Mouse (Mus musculus) ES-Bruce4 (cell line): ENCODE data around the gene Szt2. TPM values are rescaled to one million over a fixed set of nuclear protein-coding genes. Genes with fewer than 3 reads are reported as not detected.

ENCODE experiments used
- H3K27ac ChIP-seq: 2 replicates; pipeline ENCODE4 v1.5.1; 2012; ENCODE audit warnings: low read length, inconsistent platforms; ENCODE audit not compliant: insufficient read depth
- H3K27me3 ChIP-seq: 2 replicates; pipeline ENCODE4 v1.6.1; 2012; ENCODE audit warnings: mild to moderate bottlenecking, low read length, inconsistent platforms; ENCODE audit not compliant: control insufficient read depth, poor library complexity, insufficient read depth, severe bottlenecking
- H3K36me3 ChIP-seq: 2 replicates; pipeline ENCODE4 v1.6.1; 2012; ENCODE audit warnings: inconsistent platforms, mild to moderate bottlenecking, low read length, moderate library complexity; ENCODE audit not compliant: control insufficient read depth, poor library complexity, insufficient read depth, severe bottlenecking
- H3K4me1 ChIP-seq: one replicate; pipeline ENCODE4 v1.8.1; 2011; ENCODE audit warnings: low read length; ENCODE audit not compliant: control insufficient read depth, insufficient read depth
- H3K4me3 ChIP-seq: 2 replicates; pipeline ENCODE4 v1.5.1; 2011; ENCODE audit warnings: low read depth, mild to moderate bottlenecking, low read length
- H3K9ac ChIP-seq: 2 replicates; pipeline ENCODE4 v1.6.1; 2012; ENCODE audit warnings: low read depth, mild to moderate bottlenecking, inconsistent platforms; ENCODE audit not compliant: poor library complexity, severe bottlenecking
- H3K9me3 ChIP-seq: replicated peaks from 2 replicates; pipeline ENCODE4 v1.6.1; 2012; ENCODE audit warnings: mild to moderate bottlenecking, low read length, inconsistent platforms; ENCODE audit not compliant: control insufficient read depth, poor library complexity, insufficient read depth, severe bottlenecking
- CTCF ChIP-seq: IDR thresholded peaks from one replicate; pipeline ENCODE4 v1.8.1; 2011; ENCODE audit warnings: low read depth, low read length
- EP300 ChIP-seq: IDR thresholded peaks from 2 replicates; pipeline ENCODE4 v1.6.1; 2011; ENCODE audit warnings: low read depth, low read length; ENCODE audit not compliant: insufficient read depth
- POLR2A ChIP-seq: IDR thresholded peaks from one replicate; pipeline ENCODE4 v1.8.1; 2011; ENCODE audit warnings: low read length; ENCODE audit not compliant: insufficient read depth
- polyA plus RNA-seq: library from polyadenylated mRNA; stranded (reverse); fragments of >200 nt; gene quantifications from 2 replicates; pipeline ENCODE4 v1.2.4, GENCODE M21; 2011; ENCODE audit warnings: low read depth; ENCODE audit not compliant: missing spikeins, insufficient read depth, insufficient read length

The Szt2 gene
- polyA plus RNA-seq, 1 experiment = 17.2 TPM

DNA sequence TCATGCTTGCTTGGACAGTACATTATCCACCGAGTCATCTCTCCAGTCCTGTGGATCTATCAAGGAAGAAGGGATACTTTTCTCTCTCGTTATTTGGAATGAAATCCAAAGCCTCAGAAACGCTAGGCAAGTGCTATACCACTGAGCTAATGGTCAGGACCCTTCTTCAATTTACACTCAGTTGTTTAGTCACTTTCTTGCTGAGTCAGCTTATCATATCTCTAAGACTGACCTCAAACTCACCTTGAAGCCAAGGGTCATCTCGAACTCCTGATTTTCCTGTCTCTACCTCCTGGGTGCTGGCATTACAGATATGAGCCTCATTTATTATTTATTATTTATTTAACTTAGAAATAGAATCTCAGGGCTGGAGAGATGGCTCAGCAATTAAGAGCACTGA, 92.4 kb downstream of the Szt2 start:
- Histone ChIP-seq H3K27ac (no peak overlapping the region), H3K4me1 (no peaks in the 10 kb centered on the region), H3K9ac (no peak overlapping the region), H3K9me3 (no peaks in the 10 kb centered on the region), H3K36me3 (no peaks in the 10 kb centered on the region), H3K4me3 (no peak overlapping the region), H3K27me3 (no peaks in the 10 kb centered on the region)
- TF ChIP-seq CTCF (no peak), EP300 (no peak), POLR2A (no peak)

GRCm38 (mm10) chr4:118315286-118315685, 93.8 kb downstream of the Szt2 start:
- H3K27ac ChIP-seq = no peak overlapping the region
- H3K9ac ChIP-seq = no peak overlapping the region
- no peaks in the 10 kb centered on the region for H3K36me3 ChIP-seq
- no peaks in the 10 kb centered on the region for H3K4me1 ChIP-seq
- TF ChIP-seq EP300 (no peak), CTCF (no peak), POLR2A (no peak)
- H3K27me3 ChIP-seq = no peaks in the 10 kb centered on the region
- no peaks in the 10 kb centered on the region for H3K9me3 ChIP-seq
- H3K4me3 ChIP-seq = no peak overlapping the region

Other genes with a start within 250 kb of the Szt2 start
- gene Kdm4a, start 229.2 kb downstream of the Szt2 start, polyA plus RNA-seq = 37.2 and 41.8 TPM in 2 replicates
- gene Ptprf, start 117.9 kb downstream of the Szt2 start, polyA plus RNA-seq = 194 and 216 TPM in 2 replicates
- gene Med8, start 64 bp upstream of the Szt2 start, polyA plus RNA-seq = 76.1 and 87.3 TPM in 2 replicates
- gene Elovl1, start 18.8 kb upstream of the Szt2 start, polyA plus RNA-seq = 53.5 and 63.2 TPM in 2 replicates
- gene Cdc20, start 28.1 kb upstream of the Szt2 start, polyA plus RNA-seq = 216 and 224 TPM in 2 replicates
- not detected in 2 replicates for gene Mpl, start 48.2 kb upstream of the Szt2 start, polyA plus RNA-seq
- 0.19 and 0.26 TPM in 2 replicates for gene Tie1, start 80.8 kb upstream of the Szt2 start, polyA plus RNA-seq
- gene 2610528J11Rik, start 117.7 kb upstream of the Szt2 start, polyA plus RNA-seq = 19.5 and 20.0 TPM in 2 replicates
- 9.7 and 11.9 TPM in 2 replicates for gene Tmem125, start 134.8 kb upstream of the Szt2 start, polyA plus RNA-seq
- gene Cfap57, start 211.5 kb upstream of the Szt2 start, polyA plus RNA-seq = not detected in 2 replicates
- 126 and 137 TPM in 2 replicates for gene Ebna1bp2, start 211.5 kb upstream of the Szt2 start, polyA plus RNA-seq
- not detected in 2 replicates for gene Olfr62, start 249.7 kb upstream of the Szt2 start, polyA plus RNA-seq